Mouse (Mus musculus): ENCODE measurements around the gene Olfr60. TPM values are rescaled to one million over a fixed set of nuclear protein-coding genes. Genes with fewer than 3 reads are reported as not detected.

Olfr60 gene
- not detected in 2 replicates for polyA plus RNA-seq (2016; fragmentation: Nextera tagmentation; extraction: Ambion mirVana)

GRCm38 (mm10) chr7:140361571-140361970 is at the start of gene Olfr60:
Gene Olfr60 (minus strand): TSS chr7:140361671.
- H3K27me3 ChIP-seq (replicated peaks; ENCODE audit: low read depth, poor library complexity, severe bottlenecking) = no peaks in the 10 kb centered on the region
- H3K27ac ChIP-seq (replicated peaks) = no peak within 1 kb of the TSS
- no peaks in the 10 kb centered on the region for H3K9me3 ChIP-seq
- DNase-seq (ENCODE audit: low spot score) = no peak
- no peak within 1 kb of the TSS for H3K4me3 ChIP-seq
- WGBS = 69% methylated on average over 3 of the region's 3 CpGs
- H3K36me3 ChIP-seq (replicated peaks) = no peaks in the 10 kb centered on the region
- H3K4me1 ChIP-seq = no peaks in the 10 kb centered on the region

GRCm38 (mm10) chr7:140402818-140403217 is 41.3 kb upstream of the Olfr60 start, which contains the start of gene Olfr531:
Gene Olfr531 (minus strand): TSS chr7:140402918.
- WGBS = 90% methylated on average over 1 of the region's 1 CpGs
- Histone ChIP-seq H3K27me3 (replicated peaks; ENCODE audit: low read depth, poor library complexity, severe bottlenecking) (no peaks in the 10 kb centered on the region), H3K4me3 (no peak within 1 kb of the TSS), H3K36me3 (replicated peaks) (no peaks in the 10 kb centered on the region), H3K4me1 (no peaks in the 10 kb centered on the region), H3K27ac (replicated peaks) (no peak within 1 kb of the TSS), H3K9me3 (no peaks in the 10 kb centered on the region)
- no peak for DNase-seq (ENCODE audit: low spot score)

GRCm38 (mm10) chr7:140376911-140377310 is 15.4 kb upstream of the Olfr60 start:
- H3K4me1 ChIP-seq = no peaks in the 10 kb centered on the region
- no peak overlapping the region for H3K27ac ChIP-seq (replicated peaks)
- H3K4me3 ChIP-seq = no peak overlapping the region
- WGBS = 96% methylated on average over 2 of the region's 2 CpGs
- no peaks in the 10 kb centered on the region for H3K9me3 ChIP-seq
- H3K36me3 ChIP-seq (replicated peaks) = no peaks in the 10 kb centered on the region
- no peaks in the 10 kb centered on the region for H3K27me3 ChIP-seq (replicated peaks; ENCODE audit: low read depth, poor library complexity, severe bottlenecking)
- no peak for DNase-seq (ENCODE audit: low spot score)

DNA sequence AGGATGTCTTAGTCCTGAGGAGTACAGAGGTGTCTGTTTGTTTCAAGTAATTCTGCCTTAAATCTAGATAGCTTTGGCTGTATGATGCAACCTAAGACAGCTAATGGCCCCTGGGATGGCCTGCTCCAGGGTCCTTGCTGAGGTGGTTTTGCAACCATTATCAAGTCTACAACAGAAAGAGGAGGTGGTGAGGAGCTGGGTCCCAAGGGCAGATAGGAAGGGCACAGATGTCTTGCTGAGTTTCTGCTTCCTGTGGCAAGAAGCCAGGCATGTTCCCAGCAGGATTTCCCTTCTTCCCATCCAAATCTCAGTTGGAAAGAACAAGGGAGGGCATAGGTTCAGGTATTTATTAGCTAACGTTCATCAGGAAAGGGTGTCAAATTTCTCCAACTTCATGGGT is 14.8 kb upstream of the Olfr60 start, which contains the start of gene Olfr530:
Gene Olfr530 (minus strand): TSS at position 101 of the 400 bp plus-strand sequence.
- no peak within 1 kb of the TSS for H3K4me3 ChIP-seq
- no peaks in the 10 kb centered on the region for H3K27me3 ChIP-seq (replicated peaks; ENCODE audit: low read depth, poor library complexity, severe bottlenecking)
- no peaks in the 10 kb centered on the region for H3K36me3 ChIP-seq (replicated peaks)
- no peaks in the 10 kb centered on the region for H3K9me3 ChIP-seq
- no peaks in the 10 kb centered on the region for H3K4me1 ChIP-seq
- no peak for DNase-seq (ENCODE audit: low spot score)
- H3K27ac ChIP-seq (replicated peaks) = no peak within 1 kb of the TSS
- WGBS = 29% methylated on average over 1 of the region's 1 CpGs

GRCm38 (mm10) chr7:140374300-140374699 is 12.8 kb upstream of the Olfr60 start:
- H3K27ac ChIP-seq (replicated peaks) = no peak overlapping the region
- 80% methylated on average over 4 of the region's 4 CpGs for WGBS
- no peak for DNase-seq (ENCODE audit: low spot score)
- no peak overlapping the region for H3K4me3 ChIP-seq
- H3K27me3 ChIP-seq (replicated peaks; ENCODE audit: low read depth, poor library complexity, severe bottlenecking) = no peaks in the 10 kb centered on the region
- H3K36me3 ChIP-seq (replicated peaks) = no peaks in the 10 kb centered on the region
- H3K4me1 ChIP-seq = no peaks in the 10 kb centered on the region
- no peaks in the 10 kb centered on the region for H3K9me3 ChIP-seq

GRCm38 (mm10) chr7:140333717-140334116 is 27.8 kb downstream of the Olfr60 start, which contains the start of gene Olfr527:
Gene Olfr527 (plus strand): TSS chr7:140334017.
- peak; percentile 8 for DNase-seq (ENCODE audit: low spot score)
- 52% methylated on average over 2 of the region's 2 CpGs for WGBS

DNA sequence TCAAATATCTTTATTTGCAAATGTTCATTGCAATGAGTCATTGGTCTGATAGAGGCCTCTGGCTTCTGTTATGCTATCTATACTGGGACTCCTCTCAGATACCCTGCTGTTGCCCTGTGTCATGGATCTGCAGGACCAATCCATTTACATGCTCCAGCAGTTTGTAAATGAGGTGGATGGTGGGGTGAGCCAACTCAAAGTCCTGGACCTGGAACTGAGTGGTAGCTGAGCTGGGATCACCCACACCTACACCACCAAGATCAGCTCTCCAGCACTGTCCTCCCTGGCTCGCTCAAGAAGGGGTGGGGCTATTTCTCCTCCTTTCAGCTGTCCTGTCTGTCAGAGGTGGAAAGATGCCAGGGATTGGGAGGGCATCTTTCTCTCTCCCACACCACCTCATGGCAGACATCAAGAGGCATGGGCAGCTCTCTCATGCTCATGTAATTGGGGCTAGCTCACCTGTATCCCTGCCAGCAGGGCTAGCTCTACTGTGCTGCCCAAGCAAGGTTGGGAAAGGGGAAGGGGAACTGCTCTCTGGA is 31.6 kb downstream of the Olfr60 start:
- Histone ChIP-seq H3K27me3 (replicated peaks; ENCODE audit: low read depth, poor library complexity, severe bottlenecking) (no peaks in the 10 kb centered on the region), H3K36me3 (replicated peaks) (no peaks in the 10 kb centered on the region), H3K4me1 (0 out of 2 replicates have a peak, but pooled peaks cover 5% of the 10 kb centered on the region), H3K9me3 (no peaks in the 10 kb centered on the region), H3K27ac (replicated peaks) (no peak overlapping the region), H3K4me3 (no peak overlapping the region)
- WGBS = 77% methylated on average over 1 of the region's 1 CpGs
- no peak for DNase-seq (ENCODE audit: low spot score)

More at GRCm38 (mm10) chr7:140333717-140334116, 27.8 kb downstream of the Olfr60 start, which contains the start of gene Olfr527:
- Histone ChIP-seq H3K27me3 (replicated peaks; ENCODE audit: low read depth, poor library complexity, severe bottlenecking) (no peaks in the 10 kb centered on the region), H3K36me3 (replicated peaks) (no peaks in the 10 kb centered on the region), H3K9me3 (no peaks in the 10 kb centered on the region), H3K4me1 (0 out of 2 replicates have a peak, but pooled peaks cover 5% of the 10 kb centered on the region), H3K4me3 (no peak within 1 kb of the TSS), H3K27ac (replicated peaks) (no peak within 1 kb of the TSS)

- H3K4me3 ChIP-seq = no peak overlapping the region
- no peaks in the 10 kb centered on the region for H3K36me3 ChIP-seq (replicated peaks)
- DNase-seq (ENCODE audit: low spot score) = no peak
- H3K27ac ChIP-seq (replicated peaks) = no peak overlapping the region
- no peaks in the 10 kb centered on the region for H3K27me3 ChIP-seq (replicated peaks; ENCODE audit: low read depth, poor library complexity, severe bottlenecking)
- H3K4me1 ChIP-seq = no peaks in the 10 kb centered on the region
- no peaks in the 10 kb centered on the region for H3K9me3 ChIP-seq
Measured at GRCm38 (mm10) chr7:140321135-140321534, 40.3 kb downstream of the Olfr60 start.

GRCm38 (mm10) chr7:140320558-140320957 is 40.9 kb downstream of the Olfr60 start, which contains the start of gene Olfr525:
Gene Olfr525 (plus strand): TSS chr7:140320858.
- Histone ChIP-seq H3K4me3 (no peak within 1 kb of the TSS), H3K9me3 (no peaks in the 10 kb centered on the region), H3K27ac (replicated peaks) (no peak within 1 kb of the TSS), H3K36me3 (replicated peaks) (no peaks in the 10 kb centered on the region), H3K4me1 (no peaks in the 10 kb centered on the region), H3K27me3 (replicated peaks; ENCODE audit: low read depth, poor library complexity, severe bottlenecking) (no peaks in the 10 kb centered on the region)
- no peak for DNase-seq (ENCODE audit: low spot score)
- WGBS = 42% methylated on average over 1 of the region's 1 CpGs

GRCm38 (mm10) chr7:140319861-140320385 is 41.5 kb downstream of the Olfr60 start:
- Histone ChIP-seq H3K27me3 (replicated peaks; ENCODE audit: low read depth, poor library complexity, severe bottlenecking) (no peaks in the 10 kb centered on the region), H3K27ac (replicated peaks) (no peak overlapping the region), H3K9me3 (no peaks in the 10 kb centered on the region), H3K4me1 (no peaks in the 10 kb centered on the region), H3K4me3 (no peak overlapping the region), H3K36me3 (replicated peaks) (no peaks in the 10 kb centered on the region)
- WGBS = 84% methylated on average over 3 of the region's 3 CpGs
- no peak for DNase-seq (ENCODE audit: low spot score)

GRCm38 (mm10) chr7:140299416-140299815 is 62.1 kb downstream of the Olfr60 start:
- WGBS = 89% methylated on average over 3 of the region's 3 CpGs
- Histone ChIP-seq H3K36me3 (replicated peaks) (no peaks in the 10 kb centered on the region), H3K4me3 (no peak overlapping the region), H3K4me1 (no peaks in the 10 kb centered on the region), H3K9me3 (no peaks in the 10 kb centered on the region), H3K27ac (replicated peaks) (no peak overlapping the region), H3K27me3 (replicated peaks; ENCODE audit: low read depth, poor library complexity, severe bottlenecking) (no peaks in the 10 kb centered on the region)
- DNase-seq (ENCODE audit: low spot score) = no peak

DNA sequence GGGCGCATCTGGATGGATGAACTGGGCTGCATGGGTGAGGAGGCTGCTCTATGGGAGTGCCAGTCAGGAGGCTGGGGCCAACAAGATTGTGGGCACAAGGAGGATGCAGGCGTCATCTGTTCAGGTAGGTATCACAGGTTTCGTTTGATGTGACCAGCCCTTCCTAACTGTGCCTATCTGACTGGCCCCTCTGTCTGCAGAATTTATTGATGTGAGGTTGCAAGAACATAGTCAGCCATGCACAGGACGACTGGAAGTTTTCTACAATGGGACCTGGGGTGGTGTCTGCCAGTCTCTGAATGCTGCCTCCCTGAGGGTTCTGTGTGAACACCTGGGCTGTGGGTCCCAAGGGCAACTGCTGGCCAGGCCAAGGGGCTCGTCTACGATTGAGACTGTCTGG is 64.6 kb downstream of the Olfr60 start:
- H3K9me3 ChIP-seq = no peaks in the 10 kb centered on the region
- H3K4me3 ChIP-seq = no peak overlapping the region
- WGBS = 81% methylated on average over 6 of the region's 6 CpGs
- no peaks in the 10 kb centered on the region for H3K27me3 ChIP-seq (replicated peaks; ENCODE audit: low read depth, poor library complexity, severe bottlenecking)
- no peaks in the 10 kb centered on the region for H3K36me3 ChIP-seq (replicated peaks)
- no peak overlapping the region for H3K27ac ChIP-seq (replicated peaks)
- no peak for DNase-seq (ENCODE audit: low spot score)
- H3K4me1 ChIP-seq = no peaks in the 10 kb centered on the region

DNA sequence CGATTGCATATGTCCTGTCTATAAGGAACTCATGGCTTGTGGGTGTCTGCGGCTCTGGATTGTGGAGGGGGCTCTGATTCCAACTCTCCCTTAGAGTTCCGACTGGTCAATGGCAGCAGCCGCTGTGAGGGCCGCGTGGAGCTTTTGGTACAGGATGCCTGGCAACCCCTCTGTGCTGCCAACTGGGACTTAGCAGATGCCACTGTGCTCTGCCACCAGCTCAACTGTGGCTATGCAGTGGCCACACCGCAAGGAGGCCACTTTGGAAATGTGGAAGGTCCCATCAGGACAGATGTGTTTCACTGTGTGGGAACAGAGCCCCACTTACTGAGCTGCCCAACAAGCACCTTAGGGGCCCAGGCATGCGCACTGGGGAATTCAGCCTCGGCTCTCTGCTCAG is 65.7 kb downstream of the Olfr60 start:
- H3K27ac ChIP-seq (replicated peaks) = no peak overlapping the region
- no peak overlapping the region for H3K4me3 ChIP-seq
- 86% methylated on average over 9 of the region's 9 CpGs for WGBS
- DNase-seq (ENCODE audit: low spot score) = no peak
- H3K4me1 ChIP-seq = no peaks in the 10 kb centered on the region
- H3K36me3 ChIP-seq (replicated peaks) = no peaks in the 10 kb centered on the region
- H3K9me3 ChIP-seq = no peaks in the 10 kb centered on the region
- H3K27me3 ChIP-seq (replicated peaks; ENCODE audit: low read depth, poor library complexity, severe bottlenecking) = no peaks in the 10 kb centered on the region
